Mouse (Mus musculus): ENCODE data around the gene Laptm5. TPM values are rescaled to one million over a fixed set of nuclear protein-coding genes. Genes with fewer than 3 reads are reported as not detected.

The Laptm5 gene
- total RNA-seq, 1 experiment from 2014 or later, result 13.6 TPM

Other genes starting within 250 kb of the Laptm5 start
- gene Pum1, start 249.8 kb upstream of the Laptm5 start, total RNA-seq (2021), result 84.4 and 96.9 TPM in 2 replicates
- 425 and 496 TPM in 2 replicates for gene Sdc3, start 120.6 kb upstream of the Laptm5 start, total RNA-seq (2021)
- gene Matn1, start 31.3 kb downstream of the Laptm5 start, total RNA-seq (2021), result not detected in 2 replicates